Mouse (Mus musculus): ENCODE measurements around the gene Uaca. TPM values are rescaled to one million over a fixed set of nuclear protein-coding genes. Genes with fewer than 3 reads are reported as not detected.
A peak's percentile ranks its signal among the peaks of the same experiment; 100 is the strongest.
"Not testable (repeated sequence)": the region's sequence is repeated elsewhere in the genome, so short reads cannot be mapped to it uniquely, and the experiment has no call there.

Uaca gene
- total RNA-seq, 2 experiments from 2014 or later = 8.6 to 9.2 TPM

- intact Hi-C loops (cut with DNase I) = no loop called here
- no peak for DNase-seq (ENCODE audit: low spot score in 2 of 2)
Observed at GRCm38 (mm10) chr9:60785069-60785468, 9.3 kb upstream of the Uaca start.

- no peak for DNase-seq (ENCODE audit: low spot score in 2 of 2)
- intact Hi-C loops (cut with DNase I) = no loop called here
Observed at GRCm38 (mm10) chr9:60787517-60788110, 6.7 kb upstream of the Uaca start.

GRCm38 (mm10) chr9:60790282-60790681 lies 4.1 kb upstream of the Uaca start:
- DNase-seq (ENCODE audit: low spot score in 2 of 2) = no peak
- intact Hi-C loops (cut with DNase I) = loop anchor here (5.0 kb wide), 1 partner anchor 33 kb away; no protein-coding TSS in a partner anchor

GRCm38 (mm10) chr9:60794841-60795351 lies 554 bp downstream of the Uaca start:
- intact Hi-C loops (cut with DNase I) = loop anchor here (5.0 kb wide), 1 partner anchor 38 kb away; no protein-coding TSS in a partner anchor
- no peak for DNase-seq (ENCODE audit: low spot score in 2 of 2)

- intact Hi-C loops (cut with DNase I) = no loop called here
- peak; percentile 28 to 66 for DNase-seq (ENCODE audit: low spot score in 2 of 2)
Observed at GRCm38 (mm10) chr9:60796076-60796475, 1.7 kb downstream of the Uaca start.

- intact Hi-C loops (cut with DNase I) = no loop called here
- no peak for DNase-seq (ENCODE audit: low spot score in 2 of 2)
Observed at GRCm38 (mm10) chr9:60797126-60797525, 2.8 kb downstream of the Uaca start.

- intact Hi-C loops (cut with DNase I) = no loop called here
- DNase-seq (ENCODE audit: low spot score in 2 of 2) = no peak
Observed at GRCm38 (mm10) chr9:60799061-60799460, 4.7 kb downstream of the Uaca start.

- no peak for DNase-seq (ENCODE audit: low spot score in 2 of 2)
- intact Hi-C loops (cut with DNase I) = no loop called here
Observed at GRCm38 (mm10) chr9:60800663-60801382, 6.5 kb downstream of the Uaca start.

- intact Hi-C loops (cut with DNase I) = no loop called here
- no peak for DNase-seq (ENCODE audit: low spot score in 2 of 2)
Observed at GRCm38 (mm10) chr9:60801746-60802145, 7.4 kb downstream of the Uaca start.

- intact Hi-C loops (cut with DNase I) = no loop called here
- no peak for DNase-seq (ENCODE audit: low spot score in 2 of 2)
Observed at GRCm38 (mm10) chr9:60802341-60802740, 8.0 kb downstream of the Uaca start.

- intact Hi-C loops (cut with DNase I) = no loop called here
Observed at GRCm38 (mm10) chr9:60806021-60806420, 11.7 kb downstream of the Uaca start.

GRCm38 (mm10) chr9:60807996-60808395 lies 13.7 kb downstream of the Uaca start:
- no peak for DNase-seq (ENCODE audit: low spot score in 2 of 2)
- intact Hi-C loops (cut with DNase I) = no loop called here

More at GRCm38 (mm10) chr9:60806021-60806420, 11.7 kb downstream of the Uaca start:
- no peak for DNase-seq (ENCODE audit: low spot score in 2 of 2)

GRCm38 (mm10) chr9:60813139-60813880 lies 19.0 kb downstream of the Uaca start:
- intact Hi-C loops (cut with DNase I) = no loop called here
- no peak for DNase-seq (ENCODE audit: low spot score in 2 of 2)

GRCm38 (mm10) chr9:60815502-60815901 lies 21.2 kb downstream of the Uaca start:
- intact Hi-C loops (cut with DNase I) = no loop called here
- no peak for DNase-seq (ENCODE audit: low spot score in 2 of 2)

GRCm38 (mm10) chr9:60817585-60817984 lies 23.2 kb downstream of the Uaca start:
- intact Hi-C loops (cut with DNase I) = no loop called here
- DNase-seq (ENCODE audit: low spot score in 2 of 2) = no peak

GRCm38 (mm10) chr9:60818582-60818981 lies 24.2 kb downstream of the Uaca start:
- DNase-seq (ENCODE audit: low spot score in 2 of 2); intact Hi-C loops (cut with DNase I): not testable (repeated sequence)

GRCm38 (mm10) chr9:60819340-60819739 lies 25.0 kb downstream of the Uaca start:
- no peak for DNase-seq (ENCODE audit: low spot score in 2 of 2)

GRCm38 (mm10) chr9:60821501-60821900 lies 27.2 kb downstream of the Uaca start:
- no peak for DNase-seq (ENCODE audit: low spot score in 2 of 2)
- intact Hi-C loops (cut with DNase I) = loop anchor here (5.0 kb wide), 1 partner anchor 1076 kb away; no protein-coding TSS in a partner anchor

More at GRCm38 (mm10) chr9:60819340-60819739, 25.0 kb downstream of the Uaca start:
- intact Hi-C loops (cut with DNase I) = loop anchor here (1.0 kb wide), 1 partner anchor 39 kb away; no protein-coding TSS in a partner anchor

GRCm38 (mm10) chr9:60822681-60823080 lies 28.3 kb downstream of the Uaca start:
- no peak for DNase-seq (ENCODE audit: low spot score in 2 of 2)
- intact Hi-C loops (cut with DNase I) = loop anchor here (5.0 kb wide), 1 partner anchor 1075 kb away; no protein-coding TSS in a partner anchor

- intact Hi-C loops (cut with DNase I) = no loop called here
- no peak for DNase-seq (ENCODE audit: low spot score in 2 of 2)
Observed at GRCm38 (mm10) chr9:60825506-60825905, 31.2 kb downstream of the Uaca start.

Measured in left cerebral cortex, postnatal 25 days (tissue).